Comparison of ENCODE assay signal across 15 mouse cellular contexts in the genomic region with DNA sequence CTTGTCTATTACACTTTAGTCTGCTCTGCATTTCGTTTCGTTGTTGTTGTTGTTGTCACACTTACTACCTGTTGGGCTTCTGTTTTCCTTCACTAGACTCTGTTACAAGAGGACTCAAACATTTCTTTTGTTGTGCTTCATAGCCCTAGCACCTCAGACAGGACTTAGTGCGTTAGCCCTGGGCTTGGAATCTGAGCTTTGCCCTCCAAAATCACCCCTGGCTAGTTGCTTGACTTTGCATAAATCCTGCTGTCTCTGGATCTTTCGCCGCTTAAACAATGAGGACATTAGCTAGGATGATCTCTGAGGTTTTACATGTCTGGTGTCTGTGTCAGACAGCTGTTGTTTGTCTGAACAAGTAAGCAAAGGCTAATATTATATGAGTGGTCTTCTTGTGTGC. TPM values are rescaled to one million over a fixed set of nuclear protein-coding genes. Genes with fewer than 3 reads are reported as not detected.
DNase-seq lines count a peak whose midpoint lies in the region; ATAC-seq and TF ChIP-seq lines count a peak whose summit lies in the region.
"Had no signal": no experiment of that assay in that cellular context is flagged by ENCODE, and none has a peak within 500 bp of the region (broad histone marks: within the 10 kb centered on the region; RNA-seq: fewer than 3 reads in every experiment).

No protein-coding gene starts in this region.

- intact Hi-C loops in left cerebral cortex, postnatal 4 days (cut with DNase I) = no loop called here

- peak overlapping the region; percentile 54; the same call in 1 of the 2 replicates for H3K27ac ChIP-seq in embryonic fibroblast, embryonic 13.5 days (ENCODE audit: insufficient read depth, low read length)
- H3K27ac ChIP-seq: embryonic facial prominence, embryonic 13.5 days; heart, embryonic 13.5 days; hindbrain, postnatal 0 days; midbrain, embryonic 13.5 days had no signal

- no peak for TF ChIP-seq CTCF in C2C12 (IDR thresholded peaks at IDR 0.05; ENCODE audit: control insufficient read depth, insufficient read depth, insufficient read length)
- TF ChIP-seq CTCF in embryonic fibroblast, embryonic 13.5 days (IDR thresholded peaks at IDR 0.05; ENCODE audit: borderline replicate concordance, insufficient read depth, low read length) = no peak

- no peak overlapping the region for H3ac ChIP-seq in C2C12 (ENCODE audit: control insufficient read depth, insufficient read length, low read depth)

- H3K4me1 ChIP-seq in embryonic fibroblast, embryonic 13.5 days (ENCODE audit: control insufficient read depth, insufficient read depth, low read length) = no peaks in the 10 kb centered on the region
- H3K4me1 ChIP-seq: embryonic facial prominence, embryonic 13.5 days; heart, embryonic 13.5 days had no signal

- ATAC-seq in inflammation-experienced regulatory T-cells, adult 6 months = no peak
- ATAC-seq: hindbrain, postnatal 0 days; midbrain, embryonic 13.5 days had no signal

- peak; percentile 21 for DNase-seq in heart, adult 11 months
- no peak for DNase-seq in heart, adult 8-10 months (ENCODE audit: low spot score)
- peak; percentile 28 to 41 for DNase-seq in kidney, postnatal 36 days
- no peak for DNase-seq in right cerebral cortex, postnatal 25 days
- no peak for DNase-seq in left cerebral cortex, postnatal 4 days
- DNase-seq: cerebellum, adult 8-10 months; lung, adult 18-20 months; right cerebral cortex, postnatal 14 days had no signal

- no peaks in the 10 kb centered on the region for H3K79me3 ChIP-seq in C2C12 (ENCODE audit: low read depth)

- H3K27me3 ChIP-seq in C2C12 (ENCODE audit: control insufficient read depth, insufficient read depth, insufficient read length) = no peaks in the 10 kb centered on the region
- H3K27me3 ChIP-seq: embryonic facial prominence, embryonic 13.5 days; heart, embryonic 13.5 days; midbrain, embryonic 13.5 days had no signal

- no peaks in the 10 kb centered on the region for H3K79me2 ChIP-seq in C2C12 (ENCODE audit: control insufficient read depth, insufficient read depth)

- H3K4me3 ChIP-seq in C2C12 (ENCODE audit: insufficient read depth, poor library complexity, severe bottlenecking) = no peak overlapping the region
- H3K4me3 ChIP-seq in embryonic fibroblast, embryonic 13.5 days (ENCODE audit: insufficient read depth, low read length) = no peak overlapping the region
- H3K4me3 ChIP-seq: embryonic facial prominence, embryonic 13.5 days; heart, embryonic 13.5 days; midbrain, embryonic 13.5 days had no signal

- no peak for TF ChIP-seq POLR2A in embryonic fibroblast, embryonic 13.5 days (IDR thresholded peaks at IDR 0.05; ENCODE audit: low read depth, low read length)

- H3K36me3 ChIP-seq in C2C12 (ENCODE audit: control insufficient read depth, insufficient read depth) = peaks cover 17% of the 10 kb centered on the region
- H3K36me3 ChIP-seq: midbrain, embryonic 13.5 days had no signal

TF ChIP-seq in C2C12, 6 proteins besides CTCF, POLR2A, EP300 and RAD21:
- no peak for TF ChIP-seq MAX (IDR thresholded peaks at IDR 0.05)
- TF ChIP-seq MYOD1 (IDR thresholded peaks at IDR 0.05; ENCODE audit: control insufficient read depth, insufficient read length, low read depth) = peak; percentile 23

RNA-seq across cellular contexts. Expression of a gene that starts 52.4 kb away (rescaled TPM):
- total RNA-seq in heart, adult 8-10 months (2022) = 1 to 10 TPM; 2.5 to 4.9 (median 3.2) TPM
- 4.0 TPM for polyA plus RNA-seq in C2C12 (2012; fragmentation: generic; extraction: Trizol)
- polyA plus RNA-seq in embryonic fibroblast, embryonic 13.5 days (2011; ENCODE audit: insufficient read length, low read depth, missing spikeins) = 18.9 and 21.4 TPM in 2 replicates
- polyA plus RNA-seq in inflammation-experienced regulatory T-cells, adult 6 months (2017; shearing (Covaris generic)) = 1 to 10 TPM in 2 of 3 experiments, under 1 TPM in 1; 0.79 to 1.9 (median 1.6) TPM
- total RNA-seq in left cerebral cortex, postnatal 4 days (2021) = 10 to 100 TPM; 20.1 to 22.8 TPM

Comparison
In these comparisons a context has a peak if more than half of its experiments do, and no peak if none do; other contexts are left out.
1. DNase-seq: peak in heart, adult 11 months (single experiment) and kidney, postnatal 36 days (2 of 2); none in heart, adult 8-10 months (single experiment), right cerebral cortex, postnatal 25 days (single experiment) and left cerebral cortex, postnatal 4 days (single experiment).